Mouse (Mus musculus) thymus, adult 18-20 months (tissue): ENCODE data around the gene Olfr1299.

Experiments used
- DNase-seq, 2 experiments: peaks; one replicate each; pipeline ENCODE4 v3.0.0; 2022; ENCODE audit warnings: mixed read lengths in 2 of 2

Gene Olfr1299

GRCm38 (mm10) chr2:111661119-111661518 lies at the start of gene Olfr1299:
TSS of gene Olfr1299 (plus strand) at chr2:111661419.
- DNase-seq, result no peak

GRCm38 (mm10) chr2:111626397-111626796 lies 34.8 kb upstream of the Olfr1299 start, which contains the start of gene Olfr1297:
TSS of gene Olfr1297 (minus strand) at chr2:111626497.
- DNase-seq, result no peak

- no peak for DNase-seq
Observed at GRCm38 (mm10) chr2:111649101-111649500, 12.1 kb upstream of the Olfr1299 start, which contains the start of gene Olfr1298. TSS of gene Olfr1298 (minus strand) at chr2:111649201.
